Mouse (Mus musculus): ENCODE data around the gene En2. TPM values are rescaled to one million over a fixed set of nuclear protein-coding genes. Genes with fewer than 3 reads are reported as not detected.

En2 gene
- total RNA-seq, 4 experiments from 2014 or later: 0.38 to 0.41 TPM; not detected in 2

DNA sequence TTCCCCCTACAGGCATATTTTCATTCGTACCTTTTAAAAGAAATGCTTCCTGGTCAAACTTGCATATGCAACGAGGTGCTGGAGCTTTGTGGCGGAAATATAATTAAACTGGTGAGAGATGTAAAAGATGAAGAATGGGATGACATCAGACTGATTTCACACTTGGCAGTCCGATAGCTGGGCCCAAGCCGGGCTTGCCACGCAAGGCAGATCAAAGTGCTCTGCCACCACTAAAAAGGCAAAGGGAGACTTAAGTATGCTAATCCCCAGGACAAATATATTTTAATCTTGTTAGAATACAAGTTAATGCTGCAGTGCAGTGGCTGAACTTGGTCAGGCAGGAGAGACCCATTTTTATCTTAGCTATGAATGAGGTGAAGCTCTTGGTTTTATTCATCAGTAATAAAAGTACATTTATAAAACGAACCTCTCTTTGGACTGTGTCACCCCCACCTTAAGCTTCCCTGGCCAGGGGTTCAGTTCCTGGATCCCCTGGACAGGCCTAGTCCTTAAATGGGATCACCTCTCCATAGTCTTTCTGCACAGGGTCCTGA lies 13.8 kb downstream of the En2 start:
- no peak for DNase-seq

DNA sequence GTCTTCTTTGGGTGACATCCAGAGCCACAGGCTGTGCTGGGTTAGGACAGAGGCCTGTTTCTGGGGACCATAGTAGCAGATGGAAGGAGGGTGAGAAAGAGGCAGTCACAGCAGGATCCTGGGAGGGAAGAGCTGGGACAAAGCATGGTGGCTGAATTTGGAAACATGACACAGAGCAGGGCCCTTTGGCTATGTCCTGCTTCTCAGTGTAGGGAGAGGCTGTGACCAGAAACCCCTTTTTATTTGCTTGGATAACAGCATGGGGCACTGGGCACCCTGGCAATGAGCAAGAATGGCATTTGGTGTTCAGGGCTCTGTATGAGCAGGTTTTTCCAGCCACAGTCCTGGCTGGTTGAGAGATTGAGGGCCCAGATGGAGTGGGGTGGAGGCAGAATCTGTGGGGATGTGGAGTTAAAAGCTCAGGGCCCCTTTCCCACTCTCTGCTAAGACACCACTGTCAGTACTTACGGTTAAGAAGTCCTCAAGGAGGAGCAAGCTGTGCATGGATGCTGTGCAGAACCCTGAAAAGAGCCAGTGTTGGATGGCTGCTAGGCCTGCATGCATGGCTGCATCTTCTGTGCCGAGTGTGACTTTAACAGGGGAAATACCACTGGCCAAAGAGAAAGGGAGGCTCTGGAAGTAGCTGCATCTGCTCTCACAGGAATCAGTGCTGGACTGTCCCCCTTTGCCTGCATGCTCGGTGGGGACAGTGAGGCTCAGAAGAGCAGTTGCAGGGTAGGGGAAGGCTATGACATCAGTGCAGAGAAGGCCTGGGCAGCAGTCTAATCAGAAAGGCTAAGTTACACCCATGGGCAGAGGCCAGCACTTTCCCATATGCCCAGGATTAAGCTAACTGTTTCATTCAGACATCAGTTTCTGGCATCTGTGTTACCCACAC lies 26.0 kb downstream of the En2 start:
- DNase-seq: no peak

GRCm38 (mm10) chr5:28192099-28192454 lies 26.6 kb downstream of the En2 start:
- no peak for DNase-seq

GRCm38 (mm10) chr5:28195473-28195872 lies 30.0 kb downstream of the En2 start:
- DNase-seq: no peak

DNA sequence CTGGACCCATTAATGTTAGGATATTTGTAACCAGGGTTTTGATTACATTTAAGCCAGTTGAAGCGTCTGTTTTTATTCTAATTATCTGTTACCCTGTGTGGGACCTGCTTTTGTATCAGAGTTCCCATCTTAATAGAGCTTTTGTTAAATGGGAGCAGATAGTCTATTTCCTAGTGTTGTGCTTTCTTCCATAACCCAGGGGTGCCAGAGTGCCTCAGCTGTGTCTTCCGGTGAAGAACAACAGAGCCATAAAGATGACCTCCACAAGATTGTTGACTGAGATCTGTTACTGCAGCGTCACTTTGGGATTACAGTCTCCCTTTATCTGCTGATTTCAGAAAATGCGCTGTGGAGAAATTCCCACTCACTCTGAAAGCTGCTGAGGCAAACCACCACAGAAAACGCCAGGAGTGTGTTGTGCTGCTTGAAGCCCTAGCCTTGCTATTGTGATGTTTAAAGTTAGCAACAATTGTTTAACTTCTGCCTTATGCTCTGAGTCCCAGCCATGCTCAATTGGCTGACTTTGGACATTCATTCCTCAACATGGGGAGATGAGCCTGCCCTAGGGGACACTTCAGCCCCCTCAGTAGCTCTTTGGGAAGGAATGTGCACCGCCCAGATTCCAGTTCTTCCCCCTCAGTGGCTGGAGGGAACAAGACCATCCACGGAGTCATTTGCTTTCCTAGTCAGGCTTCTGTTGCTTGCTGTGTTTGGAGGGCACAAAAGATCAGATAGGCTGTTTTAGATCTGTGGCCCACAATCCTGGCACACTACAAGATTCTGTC lies 33.8 kb downstream of the En2 start:
- DNase-seq: no peak

GRCm38 (mm10) chr5:28203086-28203485 lies 37.6 kb downstream of the En2 start:
- DNase-seq: no peak

GRCm38 (mm10) chr5:28204678-28205077 lies 39.2 kb downstream of the En2 start:
- no peak for DNase-seq

DNA sequence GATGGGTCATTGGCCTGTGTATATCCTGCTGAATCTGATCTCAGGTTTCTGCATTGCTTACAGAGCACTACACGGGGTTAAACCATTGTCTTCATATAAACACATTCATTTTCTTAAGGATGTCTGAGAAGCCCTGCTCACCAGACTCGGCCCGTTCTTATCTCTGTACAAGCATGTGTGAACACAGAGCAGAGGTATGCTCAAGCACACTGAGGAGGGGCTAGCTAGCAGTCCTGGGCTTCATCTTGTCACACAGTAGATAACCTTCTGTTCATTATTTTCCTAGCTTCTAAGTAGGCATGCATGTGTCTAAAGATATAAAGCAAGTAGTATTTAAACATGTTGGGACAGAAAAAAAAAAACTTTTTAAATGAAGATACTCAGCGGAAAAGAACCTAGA lies 41.0 kb downstream of the En2 start:
- DNase-seq: no peak

GRCm38 (mm10) chr5:28207043-28207442 lies 41.5 kb downstream of the En2 start:
- DNase-seq: no peak

- DNase-seq: no peak
These were observed 43.4 kb downstream of the En2 start for GRCm38 (mm10) chr5:28208726-28209520.

DNA sequence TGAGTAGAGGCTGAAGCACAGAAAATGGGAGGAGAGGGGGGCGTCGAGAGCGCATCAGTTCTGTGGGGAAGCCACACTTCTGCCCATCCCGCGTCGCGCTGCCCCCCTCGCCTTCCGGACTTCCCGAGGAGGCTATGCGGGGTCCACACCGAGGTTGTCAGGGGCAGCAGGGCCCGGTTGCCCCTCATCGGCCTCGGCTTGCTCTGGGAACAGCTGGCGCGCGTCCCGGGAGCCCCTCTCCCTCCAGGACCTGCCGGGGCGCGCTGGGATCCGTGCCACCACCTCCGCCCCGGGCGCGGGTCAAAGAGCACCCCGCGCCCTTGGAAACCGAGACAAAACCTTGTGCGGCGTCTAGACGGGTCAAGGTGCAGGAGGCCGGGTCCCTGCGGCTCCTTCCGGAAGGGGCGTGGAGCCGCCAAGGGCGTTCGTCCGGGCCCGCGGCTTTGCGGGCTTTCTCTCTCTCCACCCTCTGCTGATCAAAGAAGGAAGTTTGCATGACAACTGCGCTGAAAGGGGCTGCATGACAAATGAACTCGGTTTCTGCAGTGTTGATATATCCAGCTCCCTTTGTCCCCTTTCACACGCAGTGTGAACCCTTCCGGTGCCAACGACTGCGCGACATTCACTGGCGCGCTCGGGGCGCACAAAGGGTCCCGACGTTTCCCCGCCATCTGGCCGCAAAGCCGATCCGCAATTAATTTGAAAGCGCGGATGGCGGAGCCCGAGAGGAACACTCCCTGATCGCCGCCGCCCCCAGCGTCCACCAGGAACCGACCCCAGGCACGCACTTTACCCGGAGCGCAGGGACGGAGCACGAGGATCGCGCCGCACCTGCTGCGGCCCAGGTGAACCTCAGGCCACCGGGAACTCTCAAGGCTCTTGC lies 44.3 kb downstream of the En2 start:
- no peak for DNase-seq

DNA sequence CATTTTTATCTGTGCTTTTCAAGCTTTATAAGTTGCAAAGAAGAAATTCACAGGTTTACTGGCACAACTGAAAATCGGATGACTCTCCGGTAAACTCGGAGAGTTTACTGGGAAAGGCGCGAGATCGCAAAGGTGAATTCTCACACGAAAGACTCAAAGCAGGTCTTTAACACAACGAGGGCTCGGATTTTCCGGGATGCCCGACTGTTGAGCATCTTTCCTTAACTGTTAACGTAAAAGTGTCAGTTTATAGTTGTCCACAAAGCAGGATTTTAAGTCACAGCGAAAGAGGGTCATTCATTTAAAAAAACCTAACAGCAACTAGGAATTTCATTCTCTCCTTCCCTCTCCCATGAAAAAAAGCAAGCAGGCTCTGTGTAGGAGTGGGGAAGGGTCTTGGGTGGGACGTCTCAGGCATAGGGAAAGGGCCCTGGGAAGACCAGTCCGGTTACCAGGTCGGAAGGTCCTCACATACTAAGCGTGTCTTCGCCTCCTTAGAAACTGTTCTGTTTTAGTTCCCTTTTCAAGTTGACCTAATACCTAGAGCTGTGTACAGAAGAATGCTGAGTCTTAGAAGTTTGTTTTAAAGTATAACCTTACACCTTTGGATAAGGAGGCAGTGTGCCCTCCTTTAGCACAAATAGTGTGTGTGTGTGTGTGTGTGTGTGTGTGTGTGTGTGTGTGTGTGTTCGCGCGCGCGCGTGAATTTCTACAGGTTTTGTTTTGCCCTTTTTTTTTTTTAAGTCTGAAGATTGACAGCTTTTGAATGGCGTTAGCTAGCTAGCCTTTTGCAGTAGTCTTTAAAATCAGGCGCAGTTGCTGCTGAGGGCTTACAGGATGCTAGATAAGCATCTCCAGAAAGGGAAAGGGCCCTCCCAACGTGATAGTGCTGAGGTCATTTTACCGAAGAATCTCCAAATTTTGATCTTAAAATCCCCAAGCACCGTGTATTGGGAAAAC lies 45.4 kb downstream of the En2 start:
- DNase-seq: no peak

DNA sequence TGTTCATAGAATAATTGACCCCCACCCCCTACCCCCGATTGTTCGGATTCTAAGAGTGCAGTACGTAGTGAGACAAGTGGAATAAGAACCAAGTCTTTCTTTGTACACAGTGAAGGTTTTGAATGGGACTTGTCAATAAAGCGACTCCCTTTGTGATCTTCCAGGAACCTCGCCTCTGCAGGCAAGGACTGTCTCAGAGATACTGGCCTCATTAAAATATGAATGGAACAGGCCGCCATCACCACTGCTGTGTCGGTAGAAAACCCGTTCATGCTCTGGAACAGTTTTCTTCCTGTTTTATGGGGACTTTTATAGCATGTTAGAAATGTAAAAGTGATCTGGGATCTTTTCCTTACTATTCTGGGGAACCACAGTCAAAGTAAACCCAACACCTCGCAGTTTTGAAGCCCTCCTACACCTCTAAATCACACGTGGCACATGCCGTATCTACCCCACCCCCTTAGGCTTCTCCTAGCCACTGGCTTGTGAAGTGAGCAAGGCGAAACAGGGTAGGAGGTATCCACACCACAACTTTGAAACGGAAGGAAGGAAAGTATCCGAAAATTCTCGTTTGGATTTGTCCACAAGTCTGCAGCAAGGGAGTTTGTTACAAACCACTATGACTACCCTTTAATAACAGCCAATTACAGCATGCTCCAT lies 46.3 kb downstream of the En2 start:
- DNase-seq: no peak

GRCm38 (mm10) chr5:28213441-28213840 lies 47.9 kb downstream of the En2 start:
- DNase-seq: no peak

DNA sequence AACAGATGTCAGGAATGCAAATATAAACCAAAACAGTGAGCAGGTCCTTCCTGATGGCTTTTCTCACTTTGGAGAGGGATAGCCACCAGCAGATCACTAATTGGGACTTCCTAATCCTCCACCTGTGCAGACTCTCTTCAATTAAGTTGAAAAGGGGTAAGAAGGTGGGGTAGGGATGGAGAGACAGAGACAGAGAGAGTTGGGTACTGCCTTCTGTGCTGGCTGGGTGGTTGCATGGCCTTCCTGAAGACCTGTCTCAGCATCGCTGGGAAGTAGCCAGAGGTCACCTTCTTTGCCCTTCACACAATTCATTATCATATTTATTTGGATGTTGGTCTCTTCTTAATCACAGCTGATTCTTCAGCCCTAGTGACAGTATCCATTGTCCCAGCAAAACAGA lies 54.1 kb downstream of the En2 start:
- DNase-seq: no peak

Data from adrenal gland, adult 8-10 months (tissue).